Comparison of ENCODE assay signal across 13 mouse cellular contexts in genomic region chr10:100019246-100020195, GRCm38 (mm10). TPM values are rescaled to one million over a fixed set of nuclear protein-coding genes. Genes with fewer than 3 reads are reported as not detected.
DNase-seq lines count a peak whose midpoint lies in the region; ATAC-seq and TF ChIP-seq lines count a peak whose summit lies in the region.
"Had no signal": no experiment of that assay in that cellular context is flagged by ENCODE, and none has a peak within 500 bp of the region (broad histone marks: within the 10 kb centered on the region; RNA-seq: fewer than 3 reads in every experiment).

No protein-coding gene starts in this region.

- no peak overlapping the region for H3K27ac ChIP-seq in forebrain, embryonic 13.5 days
- no peak overlapping the region for H3K27ac ChIP-seq in forebrain, embryonic 11.5 days (ENCODE audit: low read depth, low read length)
- H3K27ac ChIP-seq in hindbrain, embryonic 15.5 days (replicated peaks) = no peak overlapping the region
- H3K27ac ChIP-seq in hindbrain, embryonic 13.5 days = no peak overlapping the region
- H3K27ac ChIP-seq: liver, embryonic 12.5 days had no signal

- no peak overlapping the region for H3K4me3 ChIP-seq in forebrain, embryonic 13.5 days
- H3K4me3 ChIP-seq in forebrain, embryonic 11.5 days (ENCODE audit: low read depth, low read length) = no peak overlapping the region
- H3K4me3 ChIP-seq in hindbrain, embryonic 15.5 days = no peak overlapping the region
- H3K4me3 ChIP-seq in hindbrain, embryonic 13.5 days = no peak overlapping the region
- H3K4me3 ChIP-seq in lung, adult 2 months (replicated peaks; ENCODE audit: extremely low read depth, low read depth, low read length) = peak overlapping the region; percentile 43
- H3K4me3 ChIP-seq: liver, embryonic 12.5 days had no signal

- H3K4me1 ChIP-seq in forebrain, embryonic 13.5 days = peaks cover 56% of the 10 kb centered on the region
- H3K4me1 ChIP-seq in forebrain, embryonic 11.5 days (replicated peaks; ENCODE audit: control insufficient read depth, insufficient read depth, low read length) = peaks cover 9% of the 10 kb centered on the region; the same call in 1 of the 2 replicates
- H3K4me1 ChIP-seq in hindbrain, embryonic 15.5 days (replicated peaks) = peaks cover 29% of the 10 kb centered on the region
- H3K4me1 ChIP-seq in hindbrain, embryonic 13.5 days (replicated peaks) = peaks cover 34% of the 10 kb centered on the region
- peaks cover 20% of the 10 kb centered on the region for H3K4me1 ChIP-seq in lung, adult 2 months (ENCODE audit: control insufficient read depth, insufficient read depth, low read length)

- no peak for DNase-seq in forebrain, embryonic 11.5 days (ENCODE audit: low spot score)
- DNase-seq in lung, adult 2 months = no peak
- DNase-seq in lung, postnatal 10 days = no peak
- peak; percentile 12 for DNase-seq in neural tube, embryonic 10.5 days (ENCODE audit: extremely low spot score, low spot score)
- no peak for DNase-seq in ovary, adult 18-20 months (ENCODE audit: low spot score)
- DNase-seq: cerebellum, adult 11 months; kidney, adult 11 months; layer of hippocampus, postnatal 36 days; thymus, postnatal 25 days had no signal

- no peaks in the 10 kb centered on the region for H3K9me3 ChIP-seq in forebrain, embryonic 13.5 days (replicated peaks)
- H3K9me3 ChIP-seq in forebrain, embryonic 11.5 days (ENCODE audit: control insufficient read depth, low read length) = no peaks in the 10 kb centered on the region
- no peaks in the 10 kb centered on the region for H3K9me3 ChIP-seq in hindbrain, embryonic 15.5 days
- no peaks in the 10 kb centered on the region for H3K9me3 ChIP-seq in hindbrain, embryonic 13.5 days
- H3K9me3 ChIP-seq: liver, embryonic 12.5 days had no signal

- H3K36me3 ChIP-seq in forebrain, embryonic 13.5 days (ENCODE audit: poor library complexity, severe bottlenecking) = no peaks in the 10 kb centered on the region
- no peaks in the 10 kb centered on the region for H3K36me3 ChIP-seq in forebrain, embryonic 11.5 days (ENCODE audit: control insufficient read depth, insufficient read depth, low read length)
- H3K36me3 ChIP-seq in hindbrain, embryonic 15.5 days = no peaks in the 10 kb centered on the region
- no peaks in the 10 kb centered on the region for H3K36me3 ChIP-seq in hindbrain, embryonic 13.5 days
- H3K36me3 ChIP-seq: liver, embryonic 12.5 days had no signal

- no peak for TF ChIP-seq CTCF in lung, adult 2 months (IDR thresholded peaks at IDR 0.05; ENCODE audit: insufficient read depth, low read length)

- no peak overlapping the region for H3K9ac ChIP-seq in forebrain, embryonic 13.5 days
- H3K9ac ChIP-seq in forebrain, embryonic 11.5 days (ENCODE audit: low read length) = no peak overlapping the region
- H3K9ac ChIP-seq in hindbrain, embryonic 15.5 days = no peak overlapping the region
- H3K9ac ChIP-seq in hindbrain, embryonic 13.5 days = no peak overlapping the region
- H3K9ac ChIP-seq: liver, embryonic 12.5 days had no signal

- no peak for TF ChIP-seq POLR2A in lung, adult 2 months (IDR thresholded peaks at IDR 0.05; ENCODE audit: borderline replicate concordance, extremely low read depth, low read depth, low read length)

- peak overlapping the region; percentile 24 for H3K4me2 ChIP-seq in forebrain, embryonic 13.5 days
- no peak overlapping the region for H3K4me2 ChIP-seq in forebrain, embryonic 11.5 days (ENCODE audit: low read depth, low read length, severe bottlenecking)
- peak overlapping the region; percentile 20 for H3K4me2 ChIP-seq in hindbrain, embryonic 15.5 days
- H3K4me2 ChIP-seq in hindbrain, embryonic 13.5 days = no peak overlapping the region

- H3K27me3 ChIP-seq in forebrain, embryonic 13.5 days = peaks cover 19% of the 10 kb centered on the region
- H3K27me3 ChIP-seq in forebrain, embryonic 11.5 days (ENCODE audit: control insufficient read depth, insufficient read depth, low read length) = peaks cover 6% of the 10 kb centered on the region
- 0 out of 2 replicates have a peak, but pooled peaks cover 6% of the 10 kb centered on the region for H3K27me3 ChIP-seq in hindbrain, embryonic 15.5 days
- H3K27me3 ChIP-seq in hindbrain, embryonic 13.5 days = peaks cover 41% of the 10 kb centered on the region

- WGBS in forebrain, embryonic 13.5 days = 50% methylated on average over 17 of the region's 17 CpGs
- WGBS in forebrain, embryonic 11.5 days = 78% methylated on average over 17 of the region's 17 CpGs
- WGBS in hindbrain, embryonic 15.5 days = 54% methylated on average over 17 of the region's 17 CpGs
- 63% methylated on average over 17 of the region's 17 CpGs for WGBS in hindbrain, embryonic 13.5 days
- 41% methylated on average over 17 of the region's 17 CpGs for WGBS in lung, adult 2 months

- peak; percentile 20; the same call in 1 of the 2 replicates for ATAC-seq in forebrain, embryonic 13.5 days
- no peak for ATAC-seq in forebrain, embryonic 11.5 days (replicated peaks; ENCODE audit: low FRiP score)
- no peak for ATAC-seq in hindbrain, embryonic 15.5 days (ENCODE audit: low FRiP score, low read depth)
- no peak for ATAC-seq in hindbrain, embryonic 13.5 days (ENCODE audit: low FRiP score)
- ATAC-seq: liver, embryonic 12.5 days had no signal

RNA-seq across cellular contexts. Expression of gene Kitl, which starts 4.1 kb away (rescaled TPM):
- 19.6 and 26.6 TPM in 2 replicates for polyA plus RNA-seq in forebrain, embryonic 13.5 days (2015; fragmentation: Nextera tagmentation; extraction: Ambion mirVana)
- 18.4 and 19.2 TPM in 2 replicates for polyA plus RNA-seq in forebrain, embryonic 11.5 days (2014; fragmentation: Nextera tagmentation; extraction: Ambion mirVana)
- polyA plus RNA-seq in hindbrain, embryonic 15.5 days (2015; fragmentation: Nextera tagmentation; extraction: Ambion mirVana) = 24.3 and 30.7 TPM in 2 replicates
- 18.2 and 18.3 TPM in 2 replicates for polyA plus RNA-seq in hindbrain, embryonic 13.5 days (2015; fragmentation: Nextera tagmentation; extraction: Ambion mirVana)
- polyA plus RNA-seq in lung, adult 2 months (2012; rRNA removed) = 117 and 119 TPM in 2 replicates

Comparison
In these comparisons a context has a peak if more than half of its experiments do, and no peak if none do; other contexts are left out.
1. H3K4me2 ChIP-seq: peak in forebrain, embryonic 13.5 days (single experiment) and hindbrain, embryonic 15.5 days (single experiment); none in forebrain, embryonic 11.5 days (single experiment) and hindbrain, embryonic 13.5 days (single experiment).